Mouse (Mus musculus) CH12.LX (cell line): ENCODE data around the gene Arhgef19. TPM values are rescaled to one million over a fixed set of nuclear protein-coding genes. Genes with fewer than 3 reads are reported as not detected.
A peak's percentile ranks its signal among the peaks of the same experiment; 100 is the strongest.

ENCODE experiments used
- DNase-seq: peaks from one replicate; pipeline ENCODE4 v3.0.0-alpha.2; 2013; ENCODE audit errors: extremely low read depth
- H3K27ac ChIP-seq: 2 replicates; pipeline ENCODE4 v1.5.1; 2012; ENCODE audit warnings: low read depth, mild to moderate bottlenecking, control low read depth, moderate library complexity; ENCODE audit not compliant: insufficient read depth
- H3K27me3 ChIP-seq: replicated peaks from 2 replicates; pipeline ENCODE3; 2012; ENCODE audit warnings: inconsistent platforms
- H3K36me3 ChIP-seq, 2 experiments: replicated peaks in 1 of 2; 2 replicates each; pipeline versions ENCODE3 to v1.6.1; 2012; ENCODE audit warnings: inconsistent platforms in 1 of 2, low read length in 1 of 2, mild to moderate bottlenecking in 1 of 2, mixed read lengths in 1 of 2, moderate library complexity in 1 of 2; ENCODE audit not compliant: control insufficient read depth in 1 of 2, insufficient read depth in 1 of 2
- H3K4me1 ChIP-seq, 2 experiments: 2 replicates each; pipeline ENCODE4 v1.6.1; 2012; ENCODE audit warnings: inconsistent platforms in 1 of 2, moderate library complexity in 1 of 2; ENCODE audit not compliant: insufficient read depth in 2 of 2, control insufficient read depth in 1 of 2
- H3K4me2 ChIP-seq: 2 replicates; pipeline ENCODE4 v1.6.1; 2012; ENCODE audit warnings: low read depth, mild to moderate bottlenecking, control low read depth; ENCODE audit not compliant: poor library complexity, insufficient read depth, severe bottlenecking
- H3K4me3 ChIP-seq, 3 experiments: fragments of 150-350 bp in 1 of 3; sonication (generic) in 1 of 3; replicated peaks in 1 of 3; 2 replicates each; pipeline versions ENCODE3 to v1.5.1; 2011 to 2012; ENCODE audit warnings: low read depth in 2 of 3, low read length in 2 of 3, mild to moderate bottlenecking in 2 of 3, moderate library complexity in 2 of 3, control low read depth in 1 of 3, improper control_type of control experiment in 1 of 3, inconsistent platforms in 1 of 3, mixed read lengths in 1 of 3; ENCODE audit not compliant: poor library complexity in 1 of 3
- H3K79me2 ChIP-seq: replicated peaks from 2 replicates; pipeline ENCODE4 v1.6.1; 2012; ENCODE audit warnings: mild to moderate bottlenecking, moderate library complexity; ENCODE audit not compliant: control insufficient read depth, poor library complexity, insufficient read depth, severe bottlenecking; ENCODE audit errors: extremely low read depth
- H3K9ac ChIP-seq: 2 replicates; pipeline ENCODE4 v1.6.1; 2012; ENCODE audit warnings: low read depth, mild to moderate bottlenecking, control low read depth, moderate library complexity; ENCODE audit not compliant: insufficient read depth
- H3K9me3 ChIP-seq: replicated peaks from 2 replicates; pipeline ENCODE3; 2012; ENCODE audit warnings: low read length, inconsistent platforms, mixed read lengths
- BHLHE40 ChIP-seq: IDR thresholded peaks from 2 replicates; pipeline ENCODE4 v1.6.1; 2011; ENCODE audit warnings: mild to moderate bottlenecking, low read depth, low read length, improper control_type of control experiment
- CTCF ChIP-seq, 2 experiments: IDR thresholded peaks in 1 of 2; conservative IDR thresholded peaks in 1 of 2; 2 replicates each; pipeline ENCODE4 v1.5.1; 2011 to 2012; ENCODE audit warnings: low read depth in 2 of 2, low read length in 2 of 2, improper control_type of control experiment in 1 of 2, inconsistent platforms in 1 of 2, mild to moderate bottlenecking in 1 of 2, moderate library complexity in 1 of 2
- EP300 ChIP-seq: IDR thresholded peaks from 2 replicates; pipeline ENCODE4 v1.6.1; 2011; ENCODE audit warnings: low read length, improper control_type of control experiment
- GABPA ChIP-seq: IDR thresholded peaks from 2 replicates; pipeline ENCODE4 v1.6.1; 2012; ENCODE audit warnings: low read depth, low read length, improper control_type of control experiment, inconsistent platforms; ENCODE audit not compliant: insufficient replicate concordance
- HCFC1 ChIP-seq: IDR thresholded peaks from 2 replicates; pipeline ENCODE4 v1.6.1; 2012; ENCODE audit warnings: low read depth, mild to moderate bottlenecking, inconsistent platforms, low read length, improper control_type of control experiment
- IRF4 ChIP-seq: IDR thresholded peaks from 2 replicates; pipeline ENCODE4 v1.6.1; 2014; ENCODE audit warnings: low read depth, mild to moderate bottlenecking, inconsistent platforms, low read length, improper control_type of control experiment
- JUN ChIP-seq: IDR thresholded peaks from 2 replicates; pipeline ENCODE4 v1.6.1; 2011; ENCODE audit warnings: low read depth, mild to moderate bottlenecking, low read length, improper control_type of control experiment, moderate library complexity; ENCODE audit not compliant: insufficient read depth
- KAT2A ChIP-seq: IDR thresholded peaks from 2 replicates; pipeline ENCODE4 v1.6.1; 2012; ENCODE audit warnings: low read length, improper control_type of control experiment, inconsistent platforms; ENCODE audit not compliant: insufficient replicate concordance
- MAX ChIP-seq: IDR thresholded peaks from 2 replicates; pipeline ENCODE4 v1.6.1; 2011; ENCODE audit warnings: low read length, improper control_type of control experiment
- MAZ ChIP-seq: IDR thresholded peaks from 2 replicates; pipeline ENCODE4 v1.6.1; 2012; ENCODE audit warnings: low read depth, mild to moderate bottlenecking, inconsistent platforms, low read length, improper control_type of control experiment, moderate library complexity
- MXI1 ChIP-seq: IDR thresholded peaks from 2 replicates; pipeline ENCODE4 v1.6.1; 2011; ENCODE audit warnings: mild to moderate bottlenecking, low read depth, low read length, improper control_type of control experiment
- NELFE ChIP-seq: IDR thresholded peaks from 2 replicates; pipeline ENCODE4 v1.6.1; 2011; ENCODE audit warnings: low read depth, low read length, improper control_type of control experiment
- NRF1 ChIP-seq: IDR thresholded peaks from 2 replicates; pipeline ENCODE4 v1.6.1; 2014; ENCODE audit warnings: low read depth, mild to moderate bottlenecking, inconsistent platforms, low read length, improper control_type of control experiment, moderate library complexity
- PAX5 ChIP-seq: IDR thresholded peaks from 2 replicates; pipeline ENCODE4 v1.6.1; 2012; ENCODE audit warnings: low read length, inconsistent platforms, mixed read lengths
- POLR2AphosphoS2 ChIP-seq: IDR thresholded peaks from 2 replicates; pipeline ENCODE4 v1.6.1; 2011; ENCODE audit warnings: low read depth, low read length, improper control_type of control experiment
- RAD21 ChIP-seq: IDR thresholded peaks from 2 replicates; pipeline ENCODE4 v1.6.1; 2011; ENCODE audit warnings: low read depth, mild to moderate bottlenecking, low read length, improper control_type of control experiment, moderate library complexity
- RCOR1 ChIP-seq: conservative IDR thresholded peaks from 2 replicates; pipeline ENCODE4 v1.6.1; 2012; ENCODE audit warnings: low read depth, mild to moderate bottlenecking, inconsistent platforms, low read length, improper control_type of control experiment
- SMC3 ChIP-seq: IDR thresholded peaks from 2 replicates; pipeline ENCODE4 v1.6.1; 2011; ENCODE audit warnings: low read depth, low read length, improper control_type of control experiment
- TCF12 ChIP-seq: IDR thresholded peaks from 2 replicates; pipeline ENCODE4 v1.6.1; 2014; ENCODE audit warnings: low read depth, mild to moderate bottlenecking, inconsistent platforms, low read length, improper control_type of control experiment
- UBTF ChIP-seq: IDR thresholded peaks from 2 replicates; pipeline ENCODE4 v1.6.1; 2012; ENCODE audit warnings: low read depth, mild to moderate bottlenecking, inconsistent platforms, low read length, improper control_type of control experiment, moderate library complexity
- USF1 ChIP-seq: IDR thresholded peaks from 2 replicates; pipeline ENCODE4 v1.6.1; 2014; ENCODE audit warnings: low read depth, mild to moderate bottlenecking, inconsistent platforms, low read length, improper control_type of control experiment
- USF2 ChIP-seq: conservative IDR thresholded peaks from 2 replicates; pipeline ENCODE4 v1.6.1; 2011; ENCODE audit warnings: low read depth, low read length, improper control_type of control experiment
- ZKSCAN1 ChIP-seq: IDR thresholded peaks from 2 replicates; pipeline ENCODE4 v1.6.1; 2012; ENCODE audit warnings: low read depth, inconsistent platforms, low read length, improper control_type of control experiment, borderline replicate concordance
- ZMIZ1 ChIP-seq: IDR thresholded peaks from 2 replicates; pipeline ENCODE4 v1.6.1; 2012; ENCODE audit warnings: low read depth, mild to moderate bottlenecking, inconsistent platforms, low read length, improper control_type of control experiment
- dilution Hi-C: fragments of 300-500 bp; cut with MboI; formaldehyde crosslinking; loops from 2 replicates; pipeline ENCODE4 v1.14.3; 2020; ENCODE audit warnings: low sequenced_read_pairs; ENCODE audit not compliant: extremely low pct_unique_long_range_greater_than_20kb, extremely low pct_ligation_motif_present
- in situ Hi-C: fragments of 300-500 bp; cut with MboI; formaldehyde crosslinking; loops from 3 replicates; pipeline ENCODE4 v1.14.3; 2019; ENCODE audit warnings: low sequenced_read_pairs, low pct_ligation_motif_present, low pct_unique_long_range_greater_than_20kb, mixed read lengths
- polyA plus RNA-seq: library from polyadenylated mRNA; unstranded; fragments of >175 nt; gene quantifications from 2 replicates; pipeline ENCODE4 v1.2.1, GENCODE M21; 2012; ENCODE audit warnings: low read depth; ENCODE audit not compliant: insufficient read length
- total RNA-seq, 2 experiments: library from RNA; depleted of rRNA; stranded (reverse); fragments of 300-350 nt in 1 of 2; fragments of >200 nt in 1 of 2; gene quantifications; 2 replicates each; pipeline ENCODE4 v1.2.3; 2012 to 2014

Gene Arhgef19
- total and polyA plus RNA-seq, 3 experiments: 0.19 to 0.21 TPM; not detected in 1

- Histone ChIP-seq H3K9ac (no peak overlapping the region), H3K36me3 (no peaks in the 10 kb centered on the region), H3K27ac (no peak overlapping the region), H3K9me3 (peaks cover 8% of the 10 kb centered on the region), H3K4me1 (peaks cover 0 to 2% of the 10 kb centered on the region in 2 experiments; a peak in 2 of 4 replicates), H3K79me2 (no peaks in the 10 kb centered on the region), H3K4me3 (no peak overlapping the region), H3K4me2 (no peak overlapping the region), H3K27me3 (peaks cover 84% of the 10 kb centered on the region)
- TF ChIP-seq USF2 (no peak), CTCF (conservative IDR thresholded peaks at IDR 0.05 in 1 of 2, IDR thresholded peaks at IDR 0.05 in 1 of 2; ENCODE audit: low read depth in 2 of 2, low read length in 2 of 2) (peak in 1 of 2 experiments; percentile 60; a peak in 2 of 4 replicates), RAD21 (peak; percentile 43)
- DNase-seq: peak; percentile 30
- in situ Hi-C loops (no loop called here), dilution Hi-C loops (no loop called here)
These were observed 13.3 kb downstream of the Arhgef19 start for GRCm38 (mm10) chr4:141252641-141253040.

GRCm38 (mm10) chr4:141254234-141254633 lies 14.9 kb downstream of the Arhgef19 start:
- TF ChIP-seq NRF1: no peak
- peaks cover 79% of the 10 kb centered on the region for H3K27me3 ChIP-seq
- no peaks in the 10 kb centered on the region for H3K36me3 ChIP-seq
- peaks cover 0 to 2% of the 10 kb centered on the region in 2 experiments; a peak in 1 of 4 replicates for H3K4me1 ChIP-seq
- H3K9ac ChIP-seq: no peak overlapping the region
- no peak overlapping the region for H3K4me2 ChIP-seq
- in situ Hi-C loops: no loop called here
- no peaks in the 10 kb centered on the region for H3K79me2 ChIP-seq
- no peak overlapping the region for H3K4me3 ChIP-seq
- no peak overlapping the region for H3K27ac ChIP-seq
- peaks cover 10% of the 10 kb centered on the region for H3K9me3 ChIP-seq
- dilution Hi-C loops: no loop called here
- DNase-seq: no peak

GRCm38 (mm10) chr4:141257440-141257839 lies 18.1 kb downstream of the Arhgef19 start:
- no peak overlapping the region for H3K4me2 ChIP-seq
- DNase-seq: peak; percentile 31
- in situ Hi-C loops (no loop called here), dilution Hi-C loops (no loop called here)
- peaks cover 25% of the 10 kb centered on the region for H3K9me3 ChIP-seq
- H3K27me3 ChIP-seq: peaks cover 65% of the 10 kb centered on the region
- H3K27ac ChIP-seq: no peak overlapping the region
- H3K79me2 ChIP-seq: no peaks in the 10 kb centered on the region
- H3K4me1 ChIP-seq: peaks cover 0 to 2% of the 10 kb centered on the region in 2 experiments; a peak in 1 of 4 replicates
- H3K4me3 ChIP-seq: no peak overlapping the region
- no peak overlapping the region for H3K9ac ChIP-seq
- no peaks in the 10 kb centered on the region for H3K36me3 ChIP-seq
- TF ChIP-seq ZMIZ1: no peak
- TF ChIP-seq KAT2A: no peak
- no peak for TF ChIP-seq USF1
- no peak for TF ChIP-seq NELFE
- TF ChIP-seq SMC3: peak; percentile 32
- peak; percentile 38 for TF ChIP-seq RAD21
- TF ChIP-seq JUN: no peak
- no peak for TF ChIP-seq POLR2AphosphoS2
- TF ChIP-seq MAX: no peak
- TF ChIP-seq MAZ: no peak
- TF ChIP-seq USF2: no peak
- no peak for TF ChIP-seq RCOR1
- TF ChIP-seq ZKSCAN1: no peak
- no peak for TF ChIP-seq EP300
- no peak for TF ChIP-seq IRF4
- no peak for TF ChIP-seq GABPA
- no peak for TF ChIP-seq PAX5
- TF ChIP-seq UBTF: no peak
- no peak for TF ChIP-seq BHLHE40
- no peak for TF ChIP-seq TCF12
- peak; percentile 64 to 89 for TF ChIP-seq CTCF (conservative IDR thresholded peaks at IDR 0.05 in 1 of 2, IDR thresholded peaks at IDR 0.05 in 1 of 2; ENCODE audit: low read depth in 2 of 2, low read length in 2 of 2)
- no peak for TF ChIP-seq HCFC1
- TF ChIP-seq MXI1: no peak
